Mouse (Mus musculus) ES-Bruce4 (cell line): ENCODE measurements at regions not wholly inside any gene's neighbourhood (a gene's known extent, or its start where the extent isn't known, plus 50 kb on each side); places are given as distances from the start of the nearest gene placed in this dataset.

Experiments used
- H3K27ac ChIP-seq: 2 replicates; pipeline ENCODE4 v1.5.1; 2012; ENCODE audit warnings: low read length, inconsistent platforms; ENCODE audit not compliant: insufficient read depth
- H3K27me3 ChIP-seq: 2 replicates; pipeline ENCODE4 v1.6.1; 2012; ENCODE audit warnings: mild to moderate bottlenecking, low read length, inconsistent platforms; ENCODE audit not compliant: control insufficient read depth, poor library complexity, insufficient read depth, severe bottlenecking
- H3K36me3 ChIP-seq: 2 replicates; pipeline ENCODE4 v1.6.1; 2012; ENCODE audit warnings: inconsistent platforms, mild to moderate bottlenecking, low read length, moderate library complexity; ENCODE audit not compliant: control insufficient read depth, poor library complexity, insufficient read depth, severe bottlenecking
- H3K4me1 ChIP-seq: one replicate; pipeline ENCODE4 v1.8.1; 2011; ENCODE audit warnings: low read length; ENCODE audit not compliant: control insufficient read depth, insufficient read depth
- H3K4me3 ChIP-seq: 2 replicates; pipeline ENCODE4 v1.5.1; 2011; ENCODE audit warnings: low read depth, mild to moderate bottlenecking, low read length
- H3K9ac ChIP-seq: 2 replicates; pipeline ENCODE4 v1.6.1; 2012; ENCODE audit warnings: low read depth, mild to moderate bottlenecking, inconsistent platforms; ENCODE audit not compliant: poor library complexity, severe bottlenecking
- H3K9me3 ChIP-seq: replicated peaks from 2 replicates; pipeline ENCODE4 v1.6.1; 2012; ENCODE audit warnings: mild to moderate bottlenecking, low read length, inconsistent platforms; ENCODE audit not compliant: control insufficient read depth, poor library complexity, insufficient read depth, severe bottlenecking
- CTCF ChIP-seq: IDR thresholded peaks from one replicate; pipeline ENCODE4 v1.8.1; 2011; ENCODE audit warnings: low read depth, low read length
- EP300 ChIP-seq: IDR thresholded peaks from 2 replicates; pipeline ENCODE4 v1.6.1; 2011; ENCODE audit warnings: low read depth, low read length; ENCODE audit not compliant: insufficient read depth
- POLR2A ChIP-seq: IDR thresholded peaks from one replicate; pipeline ENCODE4 v1.8.1; 2011; ENCODE audit warnings: low read length; ENCODE audit not compliant: insufficient read depth

DNA sequence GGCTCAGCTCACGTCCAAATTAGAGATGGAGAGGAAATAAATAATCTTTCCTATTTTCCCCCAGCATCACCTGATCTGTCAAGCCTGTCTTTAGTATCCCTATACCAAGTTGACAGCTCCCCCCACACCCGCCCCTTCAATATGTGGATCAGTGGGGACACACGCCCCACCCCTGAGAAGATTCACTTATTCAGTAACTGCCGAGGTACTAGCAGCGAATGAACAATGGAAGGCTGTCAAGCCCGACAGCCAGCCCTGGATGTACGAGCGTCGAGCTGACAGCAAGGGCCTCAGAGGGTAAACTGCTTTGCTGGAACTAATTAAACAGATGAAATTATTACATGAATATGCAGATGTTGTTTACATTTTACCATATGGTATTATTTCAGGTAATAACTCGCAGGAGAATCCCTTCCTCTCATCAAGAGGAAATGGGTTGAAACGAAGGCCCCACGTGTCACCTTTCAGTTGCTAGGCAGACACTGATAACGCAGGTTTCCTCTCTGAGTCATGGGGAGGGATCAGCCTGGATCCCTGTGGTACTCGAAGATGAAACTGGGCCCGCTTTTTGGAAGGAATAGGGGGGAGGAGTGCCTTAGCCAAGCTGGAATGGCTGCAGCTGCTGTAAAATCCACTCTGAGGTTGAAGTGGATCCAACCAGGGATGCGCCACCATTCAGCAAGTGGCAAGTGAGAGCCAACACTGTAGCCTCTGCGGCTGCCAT, 319.7 kb downstream of the Nr2f2 start:
- no peak overlapping the region for H3K4me3 ChIP-seq
- no peaks in the 10 kb centered on the region for H3K4me1 ChIP-seq
- no peaks in the 10 kb centered on the region for H3K36me3 ChIP-seq
- no peak for TF ChIP-seq POLR2A
- TF ChIP-seq EP300: no peak
- no peak for TF ChIP-seq CTCF
- no peak overlapping the region for H3K27ac ChIP-seq
- H3K9me3 ChIP-seq: no peaks in the 10 kb centered on the region
- H3K27me3 ChIP-seq: no peaks in the 10 kb centered on the region
- no peak overlapping the region for H3K9ac ChIP-seq

GRCm38 (mm10) chr7:70037011-70037410, 329.5 kb downstream of the Nr2f2 start:
- no peak overlapping the region for H3K9ac ChIP-seq
- H3K27ac ChIP-seq: no peak overlapping the region
- TF ChIP-seq CTCF: no peak
- no peak for TF ChIP-seq EP300
- TF ChIP-seq POLR2A: no peak
- no peaks in the 10 kb centered on the region for H3K4me1 ChIP-seq
- H3K4me3 ChIP-seq: no peak overlapping the region
- no peaks in the 10 kb centered on the region for H3K36me3 ChIP-seq
- H3K9me3 ChIP-seq: no peaks in the 10 kb centered on the region
- no peaks in the 10 kb centered on the region for H3K27me3 ChIP-seq

- H3K27ac ChIP-seq: no peak overlapping the region
Measured at GRCm38 (mm10) chr7:70032857-70033256, 333.7 kb downstream of the Nr2f2 start.

DNA sequence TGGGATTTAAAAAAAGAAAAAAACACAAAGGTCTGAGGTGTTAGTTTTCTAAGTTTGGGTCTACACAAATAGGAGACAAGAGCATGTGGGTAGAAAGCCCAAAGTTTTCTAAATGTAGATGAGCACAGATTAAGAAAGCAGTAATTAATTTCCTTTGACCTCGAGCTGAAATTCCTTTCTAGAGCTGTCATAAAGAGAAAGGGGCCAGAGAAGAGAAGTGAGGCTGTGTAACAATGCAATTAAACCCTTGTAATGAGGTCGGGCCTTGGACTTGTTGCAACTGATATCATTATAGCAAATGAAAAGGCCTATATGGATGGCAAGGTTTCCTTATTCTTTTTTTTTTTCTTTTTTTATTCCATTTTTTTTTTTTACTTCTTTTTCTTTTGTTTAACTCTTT, 337.2 kb downstream of the Nr2f2 start:
- Histone ChIP-seq H3K27me3 (no peaks in the 10 kb centered on the region), H3K27ac (no peak overlapping the region), H3K9ac (no peak overlapping the region), H3K4me3 (no peak overlapping the region), H3K4me1 (no peaks in the 10 kb centered on the region), H3K9me3 (no peaks in the 10 kb centered on the region), H3K36me3 (no peaks in the 10 kb centered on the region)
- no peak for TF ChIP-seq EP300
- TF ChIP-seq POLR2A: no peak
- TF ChIP-seq CTCF: no peak

More at GRCm38 (mm10) chr7:70032857-70033256, 333.7 kb downstream of the Nr2f2 start:
- Histone ChIP-seq H3K9me3 (no peaks in the 10 kb centered on the region), H3K27me3 (no peaks in the 10 kb centered on the region), H3K4me3 (no peak overlapping the region), H3K9ac (no peak overlapping the region), H3K4me1 (no peaks in the 10 kb centered on the region), H3K36me3 (no peaks in the 10 kb centered on the region)
- TF ChIP-seq CTCF (no peak), POLR2A (no peak), EP300 (no peak)

DNA sequence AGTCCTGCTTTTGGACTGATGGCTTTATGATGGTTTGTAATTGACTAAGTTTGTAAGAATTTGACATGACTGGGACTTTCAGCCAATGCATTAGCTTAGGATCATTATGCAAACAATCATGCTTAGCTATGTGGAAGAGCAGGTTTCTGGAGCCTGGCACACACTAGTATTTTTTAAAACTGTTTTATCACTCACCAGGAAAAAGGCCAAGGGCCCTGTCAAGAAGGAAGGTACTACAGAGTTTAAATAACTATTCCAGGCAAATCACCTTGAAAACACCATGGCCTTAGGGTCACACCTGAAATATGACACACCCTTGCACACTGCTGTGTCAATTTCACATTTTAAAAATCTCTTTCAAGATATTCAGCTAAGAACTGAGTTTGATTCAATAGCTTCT, 341.0 kb downstream of the Nr2f2 start:
- Histone ChIP-seq H3K36me3 (no peaks in the 10 kb centered on the region), H3K27ac (no peak overlapping the region), H3K9me3 (no peaks in the 10 kb centered on the region), H3K27me3 (no peaks in the 10 kb centered on the region), H3K4me1 (no peaks in the 10 kb centered on the region), H3K4me3 (no peak overlapping the region), H3K9ac (no peak overlapping the region)
- TF ChIP-seq EP300 (no peak), CTCF (no peak), POLR2A (no peak)

DNA sequence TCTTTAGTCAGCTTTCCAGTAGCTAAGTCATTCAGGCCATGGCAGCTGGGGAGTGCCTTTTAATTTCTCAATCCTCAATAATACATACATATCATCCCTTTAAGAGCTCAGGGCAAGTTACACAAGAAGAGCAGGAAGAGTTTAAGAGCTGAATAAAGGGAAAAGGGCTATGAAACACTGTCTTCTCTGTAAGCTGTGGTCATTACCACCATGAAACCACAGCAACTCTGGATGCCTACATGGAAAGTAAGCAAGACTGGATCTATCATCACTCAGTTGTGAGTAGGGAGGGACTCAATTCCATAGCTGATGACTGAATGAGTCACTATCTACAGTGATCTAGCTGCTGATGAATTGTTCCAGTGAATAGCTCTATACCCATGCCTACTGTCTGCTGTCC, 349.9 kb downstream of the Nr2f2 start:
- Histone ChIP-seq H3K9me3 (no peaks in the 10 kb centered on the region), H3K36me3 (no peaks in the 10 kb centered on the region), H3K4me3 (no peak overlapping the region), H3K4me1 (no peaks in the 10 kb centered on the region), H3K9ac (no peak overlapping the region), H3K27me3 (no peaks in the 10 kb centered on the region), H3K27ac (no peak overlapping the region)
- no peak for TF ChIP-seq EP300
- no peak for TF ChIP-seq CTCF
- no peak for TF ChIP-seq POLR2A
